Mouse (Mus musculus) layer of hippocampus, adult 2 months (tissue): Measurements from ENCODE around the gene Cgref1. TPM values are rescaled to one million over a fixed set of nuclear protein-coding genes. Genes with fewer than 3 reads are reported as not detected.

Experiments
- DNase-seq, 2 experiments: peaks; one replicate each; pipeline ENCODE4 v3.0.0; 2022; ENCODE audit warnings: low spot score in 2 of 2
- H3K27ac ChIP-seq: fragments of 200-600 bp; 2 replicates; pipeline ENCODE4 v1.8.1; 2022
- H3K4me3 ChIP-seq: fragments of 200-600 bp; 2 replicates; pipeline ENCODE4 v1.8.1; 2022; ENCODE audit warnings: mild to moderate bottlenecking
- CTCF ChIP-seq: fragments of 200-600 bp; conservative IDR thresholded peaks from 2 replicates; pipeline ENCODE4 v1.8.1; 2022; ENCODE audit warnings: antibody characterized with exemption, mild to moderate bottlenecking, moderate library complexity
- total RNA-seq, 2 experiments: library from RNA; stranded (reverse); gene quantifications; 2 replicates each; pipeline ENCODE4 v1.2.3; 2021

The Cgref1 gene
- total RNA-seq, 2 experiments from 2014 or later, result 15.5 to 16.7 TPM

DNA sequence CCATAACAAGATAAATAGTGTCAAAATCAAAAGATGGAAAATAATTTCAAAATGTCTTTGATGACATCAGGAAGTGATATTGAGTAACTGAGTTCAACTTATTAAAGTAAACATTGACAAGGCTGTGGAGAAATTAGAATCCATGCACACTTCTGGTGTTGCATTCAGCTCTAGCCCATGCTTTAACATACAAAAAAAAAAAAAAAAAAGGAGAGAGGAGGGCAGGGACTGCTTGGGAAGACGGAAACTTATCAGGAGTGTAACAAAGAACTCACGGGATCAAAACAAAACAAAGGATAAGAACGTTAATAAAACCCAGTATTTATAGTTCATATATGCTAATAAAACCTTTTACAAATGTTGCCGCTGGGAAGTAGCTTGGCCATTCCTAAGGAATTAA is 59.2 kb downstream of the Cgref1 start:
- no peak for TF ChIP-seq CTCF
- Histone ChIP-seq H3K4me3 (no peak overlapping the region), H3K27ac (no peak overlapping the region)
- no peak for DNase-seq

Other genes starting within 250 kb of the Cgref1 start
- gene Dpysl5, start 234.0 kb downstream of the Cgref1 start, total RNA-seq, result 10 to 100 TPM; 30.1 to 30.7 TPM
- 100 to 1,000 TPM; 231 to 237 TPM for gene Mapre3, start 130.9 kb downstream of the Cgref1 start, total RNA-seq
- gene Tmem214, start 77.6 kb downstream of the Cgref1 start, total RNA-seq, result 10 to 100 TPM; 60.8 to 63.2 TPM
- gene Agbl5, start 56.9 kb downstream of the Cgref1 start, total RNA-seq, result 10 to 100 TPM; 12.2 to 15.5 TPM
- 10 to 100 TPM; 91.5 to 93.8 TPM for gene Ost4, start 37.8 kb downstream of the Cgref1 start, total RNA-seq
- gene Emilin1, start 32.2 kb downstream of the Cgref1 start, total RNA-seq, result 1 to 10 TPM; 2.0 TPM
- 10 to 100 TPM; 17.0 to 17.7 TPM for gene Khk, start 24.2 kb downstream of the Cgref1 start, total RNA-seq
- gene Preb, start 14.8 kb upstream of the Cgref1 start, total RNA-seq, result 100 to 1,000 TPM; 132 to 145 TPM
- gene Tcf23, start 23.1 kb upstream of the Cgref1 start, total RNA-seq, result under 1 TPM; 0.10 to 0.20 TPM
- gene Atraid, start 102.7 kb upstream of the Cgref1 start, total RNA-seq, result 10 to 100 TPM; 73.4 to 78.8 TPM
- gene Slc5a6, start 103.3 kb upstream of the Cgref1 start, total RNA-seq, result 10 to 100 TPM; 15.0 to 16.1 TPM
- 10 to 100 TPM; 17.1 to 21.6 TPM for gene Cad, start 109.2 kb upstream of the Cgref1 start, total RNA-seq
- gene Dnajc5g, start 160.7 kb upstream of the Cgref1 start, total RNA-seq, result not detected
- 10 to 100 TPM; 89.6 to 92.2 TPM for gene Slc30a3, start 162.6 kb upstream of the Cgref1 start, total RNA-seq
- not detected for gene Trim54, start 171.1 kb upstream of the Cgref1 start, total RNA-seq
- not detected for gene Ucn, start 193.2 kb upstream of the Cgref1 start, total RNA-seq
- gene Mpv17, start 208.7 kb upstream of the Cgref1 start, total RNA-seq, result 10 to 100 TPM; 58.8 to 61.3 TPM
- 1 to 10 TPM; 3.5 to 4.0 TPM for gene Gm29609, start 234.3 kb upstream of the Cgref1 start, total RNA-seq
- gene Gtf3c2, start 234.6 kb upstream of the Cgref1 start, total RNA-seq, result 10 to 100 TPM; 63.1 to 67.8 TPM
- gene Snx17, start 247.6 kb upstream of the Cgref1 start, total RNA-seq, result 10 to 100 TPM; 80.9 to 81.5 TPM
- 10 to 100 TPM; 39.6 to 54.0 TPM for gene Eif2b4, start 247.8 kb upstream of the Cgref1 start, total RNA-seq